Mouse (Mus musculus) lung, adult 2 months (tissue): ENCODE results near the gene Plgrkt. TPM values are rescaled to one million over a fixed set of nuclear protein-coding genes. Genes with fewer than 3 reads are reported as not detected.

Experiments
- DNase-seq: peaks from one replicate; pipeline ENCODE4 v3.0.0; 2022
- H3K4me1 ChIP-seq: fragments of 200-500 bp; 2 replicates; pipeline ENCODE4 v1.6.1; 2011; ENCODE audit warnings: low read length; ENCODE audit not compliant: control insufficient read depth, insufficient read depth
- H3K4me3 ChIP-seq: fragments of 200-500 bp; replicated peaks from 2 replicates; pipeline ENCODE3; 2011; ENCODE audit warnings: low read depth, mild to moderate bottlenecking, control low read depth, low read length; ENCODE audit errors: extremely low read depth
- CTCF ChIP-seq: fragments of 200-500 bp; IDR thresholded peaks from 2 replicates; pipeline ENCODE4 v1.5.1; 2011; ENCODE audit warnings: mild to moderate bottlenecking, low read length, control low read depth; ENCODE audit not compliant: insufficient read depth
- POLR2A ChIP-seq: fragments of 200-500 bp; IDR thresholded peaks from 2 replicates; pipeline ENCODE4 v1.6.1; 2011; ENCODE audit warnings: low read depth, mild to moderate bottlenecking, control low read depth, low read length, borderline replicate concordance; ENCODE audit errors: extremely low read depth
- WGBS: fragments of 180-500 bp; shearing (Covaris S2); methylation state at CpG from one replicate; pipeline ENCODE4 v1.1.7; 2018; 5-methylcytosine and 5-hydroxymethylcytosine counted together
- polyA plus RNA-seq: library from polyadenylated mRNA; depleted of rRNA; stranded (reverse); fragments of >200 nt; gene quantifications from 2 replicates; pipeline ENCODE4 v1.2.3, GENCODE M21; 2012

Plgrkt gene
- polyA plus RNA-seq, 1 experiment = 56.1 TPM

- DNase-seq = no peak
- TF ChIP-seq POLR2A (no peak), CTCF (no peak)
- H3K4me1 ChIP-seq = peaks cover 6% of the 10 kb centered on the region
- WGBS = 51% methylated on average over 12 of the region's 12 CpGs
- no peak overlapping the region for H3K4me3 ChIP-seq
Observed at GRCm38 (mm10) chr19:29370112-29370511, 2.9 kb upstream of the Plgrkt start.

DNA sequence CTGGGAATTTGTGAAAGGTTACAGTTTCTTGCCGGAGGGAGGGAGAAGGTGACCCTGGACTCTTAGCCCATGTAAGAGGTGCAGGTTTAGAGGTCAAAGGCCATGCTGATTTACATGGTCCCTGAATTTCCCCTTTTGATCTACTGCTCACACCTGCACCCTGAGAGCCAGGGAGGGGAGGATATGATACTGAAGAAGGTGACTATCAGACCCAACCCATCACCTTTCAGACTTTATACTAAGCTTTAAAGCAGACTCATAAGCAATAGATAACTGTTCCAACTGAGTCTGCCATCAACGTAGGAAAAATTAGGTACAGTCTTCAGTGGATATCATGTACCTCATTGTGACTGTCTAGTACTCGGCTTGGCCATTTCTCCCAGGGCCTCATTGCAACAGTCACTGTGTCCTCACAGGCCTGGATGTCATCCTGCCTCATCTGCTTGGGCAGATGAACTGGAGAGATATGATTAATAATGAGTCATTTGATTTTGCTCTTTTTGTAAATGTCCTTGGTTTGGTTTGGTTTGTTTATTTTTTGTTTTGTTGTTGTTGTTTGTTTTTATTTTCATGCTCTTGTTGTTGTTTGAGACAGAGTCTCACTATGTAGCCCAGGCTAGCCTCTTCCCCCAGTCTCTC, 1.6 kb upstream of the Plgrkt start:
- TF ChIP-seq CTCF (no peak), POLR2A (no peak)
- 72% methylated on average over 3 of the region's 3 CpGs for WGBS
- Histone ChIP-seq H3K4me1 (peaks cover 6% of the 10 kb centered on the region), H3K4me3 (no peak overlapping the region)
- DNase-seq = no peak

- H3K4me1 ChIP-seq = peaks cover 6% of the 10 kb centered on the region
- TF ChIP-seq POLR2A (no peak), CTCF (no peak)
- no peak overlapping the region for H3K4me3 ChIP-seq
- DNase-seq = no peak
- WGBS = 86% methylated on average over 2 of the region's 2 CpGs
Observed at GRCm38 (mm10) chr19:29368041-29368440, 851 bp upstream of the Plgrkt start.

GRCm38 (mm10) chr19:29366226-29366968, 793 bp downstream of the Plgrkt start:
- DNase-seq = no peak
- Histone ChIP-seq H3K4me1 (peaks cover 1% of the 10 kb centered on the region), H3K4me3 (peak overlapping the region; percentile 58)
- 21% methylated on average over 20 of the region's 20 CpGs for WGBS
- no peak for TF ChIP-seq POLR2A
- no peak for TF ChIP-seq CTCF

DNA sequence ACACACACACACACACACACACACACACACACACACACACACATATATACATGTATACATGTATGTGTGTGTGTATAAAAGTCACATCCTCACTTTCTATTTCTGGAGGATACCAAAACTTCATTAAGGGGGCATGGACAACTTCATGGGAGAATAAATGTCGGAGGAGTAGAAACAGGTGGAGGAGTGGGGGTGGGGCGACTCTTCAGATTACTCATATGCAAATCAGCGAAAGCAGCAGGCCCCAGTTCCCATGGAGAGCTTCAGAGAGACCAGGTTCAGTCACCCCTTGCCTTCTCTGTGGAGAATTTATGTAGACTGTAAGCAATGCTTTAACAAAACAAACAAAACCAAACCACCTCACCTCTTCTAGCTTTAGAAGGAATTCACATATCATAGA, 2.1 kb downstream of the Plgrkt start:
- Histone ChIP-seq H3K4me1 (peaks cover 2% of the 10 kb centered on the region; the same call in 1 of the 2 replicates), H3K4me3 (no peak overlapping the region)
- no peak for DNase-seq
- 57% methylated on average over 3 of the region's 3 CpGs for WGBS
- TF ChIP-seq CTCF (no peak), POLR2A (no peak)

DNA sequence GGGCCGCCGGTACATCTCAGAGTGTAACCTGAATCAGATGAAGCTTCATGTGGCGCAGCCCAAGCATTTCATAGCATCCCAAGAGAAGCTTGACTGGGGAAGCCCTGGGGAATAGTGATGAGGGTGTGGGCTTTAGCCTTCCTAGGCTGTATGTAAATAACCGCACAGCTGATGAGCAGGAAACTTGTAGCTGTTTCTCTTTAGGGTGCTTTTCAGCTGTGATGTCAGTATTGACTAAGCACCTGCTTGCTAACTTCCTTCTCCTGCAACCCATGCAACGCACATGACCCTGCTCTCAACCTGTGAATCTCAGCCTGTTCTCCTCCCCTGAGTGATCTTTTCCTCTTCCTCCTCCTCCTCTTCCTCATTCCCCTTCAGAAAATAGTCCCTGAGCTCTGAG, 3.1 kb downstream of the Plgrkt start:
- Histone ChIP-seq H3K4me1 (peaks cover 2% of the 10 kb centered on the region; the same call in 1 of the 2 replicates), H3K4me3 (no peak overlapping the region)
- no peak for TF ChIP-seq CTCF
- no peak for TF ChIP-seq POLR2A
- DNase-seq = no peak
- WGBS = 76% methylated on average over 5 of the region's 5 CpGs

DNA sequence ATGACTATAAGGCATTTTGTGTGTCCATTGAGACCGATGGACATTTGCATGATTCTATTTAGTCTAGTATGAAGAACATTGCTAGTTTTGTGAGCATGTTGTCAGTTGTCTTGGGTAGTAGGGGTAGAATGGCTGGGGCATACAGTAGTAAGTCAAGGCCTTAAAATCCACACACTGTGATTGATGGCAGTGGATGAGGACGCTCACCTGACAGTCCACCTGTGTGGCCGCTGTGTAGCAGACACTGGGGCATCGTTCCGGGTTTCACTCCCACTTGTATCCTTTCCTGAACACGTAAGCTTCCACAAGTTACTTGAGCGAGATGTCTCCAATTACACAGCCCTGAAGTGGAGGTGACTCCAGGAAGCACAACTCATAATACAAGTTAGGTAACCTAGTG, 3.6 kb downstream of the Plgrkt start:
- no peak overlapping the region for H3K4me3 ChIP-seq
- TF ChIP-seq CTCF (no peak), POLR2A (no peak)
- DNase-seq = no peak
- H3K4me1 ChIP-seq = peaks cover 2% of the 10 kb centered on the region; the same call in 1 of the 2 replicates
- WGBS = 88% methylated on average over 7 of the region's 7 CpGs

- no peak for DNase-seq
Observed at GRCm38 (mm10) chr19:29362173-29362930, 4.8 kb downstream of the Plgrkt start.

DNA sequence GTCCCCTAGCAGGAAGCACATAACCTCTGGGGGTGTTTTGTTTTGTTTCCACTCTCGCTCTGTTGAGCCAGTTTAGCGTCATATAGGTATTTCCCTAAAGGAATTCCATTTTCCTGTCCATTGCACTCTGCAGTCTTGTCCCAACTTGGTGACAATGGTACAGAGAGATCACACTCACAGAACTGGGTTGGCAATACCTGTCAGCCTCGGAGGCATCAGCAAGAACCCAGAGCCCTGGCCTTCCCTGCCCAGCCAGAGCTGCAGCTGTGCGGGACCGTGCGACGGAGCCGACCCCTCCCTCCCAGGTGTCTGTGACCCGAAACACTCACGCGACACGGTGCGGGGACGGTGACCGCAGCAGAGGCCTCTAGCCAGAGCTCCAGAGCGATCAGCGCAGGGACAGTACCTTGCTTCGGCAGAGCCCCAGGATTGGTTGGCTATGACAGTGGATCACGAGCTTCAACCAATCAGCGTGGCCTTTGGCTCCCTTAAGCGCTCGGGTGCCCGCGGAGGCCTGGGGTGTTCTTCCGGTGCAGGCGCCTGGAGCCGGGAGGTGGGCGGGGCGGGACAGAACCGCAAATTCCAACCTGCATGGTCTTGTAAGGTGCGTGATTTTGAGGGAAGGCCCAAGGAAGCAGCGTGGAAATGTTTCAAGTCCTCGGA, 5.6 kb downstream of the Plgrkt start:
- WGBS = 3% methylated on average over 33 of the region's 33 CpGs

More at GRCm38 (mm10) chr19:29362173-29362930, 4.8 kb downstream of the Plgrkt start:
- Histone ChIP-seq H3K4me1 (peaks cover 2% of the 10 kb centered on the region; the same call in 1 of the 2 replicates), H3K4me3 (peak overlapping the region; percentile 78)
- WGBS = 37% methylated on average over 13 of the region's 13 CpGs
- TF ChIP-seq POLR2A (no peak), CTCF (no peak)

More for the DNA sequence above, 5.6 kb downstream of the Plgrkt start:
- H3K4me1 ChIP-seq = peaks cover 2% of the 10 kb centered on the region; the same call in 1 of the 2 replicates
- DNase-seq = peak; percentile 84
- H3K4me3 ChIP-seq = peak overlapping the region; percentile 78
- no peak for TF ChIP-seq CTCF
- TF ChIP-seq POLR2A = peak; percentile 74; the same call in 1 of the 2 replicates
